Mouse (Mus musculus) brown adipose tissue, adult 24 weeks (tissue): ENCODE data around the gene Zfp334. TPM values are rescaled to one million over a fixed set of nuclear protein-coding genes. Genes with fewer than 3 reads are reported as not detected.

Experiments
- H3K27ac ChIP-seq: fragments of 200-500 bp; replicated peaks from 2 replicates; pipeline ENCODE4 v1.5.1; 2012; ENCODE audit warnings: low read depth, mild to moderate bottlenecking, low read length
- H3K4me1 ChIP-seq: fragments of 200-500 bp; 2 replicates; pipeline ENCODE4 v1.6.1; 2012; ENCODE audit warnings: low read length, mixed read lengths; ENCODE audit not compliant: control insufficient read depth, insufficient read depth, insufficient read length
- H3K4me3 ChIP-seq: fragments of 200-500 bp; 2 replicates; pipeline ENCODE4 v1.5.1; 2012; ENCODE audit warnings: low read depth, mild to moderate bottlenecking, low read length, moderate library complexity; ENCODE audit not compliant: insufficient read depth
- polyA plus RNA-seq: library from polyadenylated mRNA; stranded (reverse); fragments of >200 nt; gene quantifications from 2 replicates; pipeline ENCODE4 v1.2.4, GENCODE M21; 2012; ENCODE audit not compliant: missing spikeins, insufficient read depth, insufficient read length

The Zfp334 gene
- polyA plus RNA-seq, 1 experiment = 0.67 TPM

- H3K4me3 ChIP-seq = peak overlapping the region; percentile 12; the same call in 1 of the 2 replicates
- peak overlapping the region; percentile 79 for H3K27ac ChIP-seq
- H3K4me1 ChIP-seq = no peaks in the 10 kb centered on the region
Measured at GRCm38 (mm10) chr2:165396831-165397501, 8.9 kb upstream of the Zfp334 start.

- no peak overlapping the region for H3K4me3 ChIP-seq
- no peak overlapping the region for H3K27ac ChIP-seq
- H3K4me1 ChIP-seq = peaks cover 2% of the 10 kb centered on the region; the same call in 1 of the 2 replicates
Measured at GRCm38 (mm10) chr2:165392156-165392555, 4.1 kb upstream of the Zfp334 start.

GRCm38 (mm10) chr2:165391561-165391960 is 3.5 kb upstream of the Zfp334 start:
- no peak overlapping the region for H3K4me3 ChIP-seq
- H3K4me1 ChIP-seq = peaks cover 2% of the 10 kb centered on the region; the same call in 1 of the 2 replicates
- H3K27ac ChIP-seq = no peak overlapping the region

GRCm38 (mm10) chr2:165389299-165389952 is 1.4 kb upstream of the Zfp334 start:
- Histone ChIP-seq H3K27ac (no peak overlapping the region), H3K4me1 (peaks cover 2% of the 10 kb centered on the region; the same call in 1 of the 2 replicates), H3K4me3 (no peak overlapping the region)

- Histone ChIP-seq H3K4me1 (peaks cover 2% of the 10 kb centered on the region; the same call in 1 of the 2 replicates), H3K27ac (no peak overlapping the region), H3K4me3 (peak overlapping the region; percentile 76)
Measured at GRCm38 (mm10) chr2:165387370-165387769, 689 bp downstream of the Zfp334 start.

GRCm38 (mm10) chr2:165380050-165380449 is 8.0 kb downstream of the Zfp334 start:
- no peak overlapping the region for H3K4me3 ChIP-seq

GRCm38 (mm10) chr2:165376001-165376400 is 12.1 kb downstream of the Zfp334 start:
- no peak overlapping the region for H3K27ac ChIP-seq
- no peak overlapping the region for H3K4me3 ChIP-seq
- H3K4me1 ChIP-seq = no peaks in the 10 kb centered on the region

More at GRCm38 (mm10) chr2:165380050-165380449, 8.0 kb downstream of the Zfp334 start:
- Histone ChIP-seq H3K27ac (no peak overlapping the region), H3K4me1 (no peaks in the 10 kb centered on the region)

- H3K4me1 ChIP-seq = no peaks in the 10 kb centered on the region
- no peak overlapping the region for H3K4me3 ChIP-seq
- no peak overlapping the region for H3K27ac ChIP-seq
Measured at GRCm38 (mm10) chr2:165375478-165375877, 12.6 kb downstream of the Zfp334 start.

- Histone ChIP-seq H3K27ac (no peak overlapping the region), H3K4me1 (peaks cover 2% of the 10 kb centered on the region; the same call in 1 of the 2 replicates), H3K4me3 (no peak overlapping the region)
Measured at GRCm38 (mm10) chr2:165371066-165371465, 17.0 kb downstream of the Zfp334 start.

- Histone ChIP-seq H3K27ac (no peak overlapping the region), H3K4me1 (peaks cover 2% of the 10 kb centered on the region; the same call in 1 of the 2 replicates), H3K4me3 (no peak overlapping the region)
Measured at GRCm38 (mm10) chr2:165370348-165370747, 17.7 kb downstream of the Zfp334 start.

GRCm38 (mm10) chr2:165368496-165368895 is 19.6 kb downstream of the Zfp334 start, which contains the start of gene Zfp663:
Zfp663 (minus strand) TSS chr2:165368729.
- Histone ChIP-seq H3K4me1 (peaks cover 2% of the 10 kb centered on the region; the same call in 1 of the 2 replicates), H3K27ac (no peak within 1 kb of the TSS), H3K4me3 (no peak within 1 kb of the TSS)

GRCm38 (mm10) chr2:165367868-165368439 is 20.1 kb downstream of the Zfp334 start:
- Histone ChIP-seq H3K27ac (no peak overlapping the region), H3K4me1 (peaks cover 2% of the 10 kb centered on the region; the same call in 1 of the 2 replicates), H3K4me3 (no peak overlapping the region)

GRCm38 (mm10) chr2:165367047-165367520 is 21.0 kb downstream of the Zfp334 start:
- Histone ChIP-seq H3K4me3 (no peak overlapping the region), H3K27ac (no peak overlapping the region), H3K4me1 (peaks cover 2% of the 10 kb centered on the region; the same call in 1 of the 2 replicates)

- H3K4me1 ChIP-seq = peaks cover 2% of the 10 kb centered on the region; the same call in 1 of the 2 replicates
- H3K4me3 ChIP-seq = no peak overlapping the region
- no peak overlapping the region for H3K27ac ChIP-seq
Measured at GRCm38 (mm10) chr2:165364334-165365091, 23.5 kb downstream of the Zfp334 start.
